Mouse (Mus musculus) T-helper 2 cell (primary cell): Measurements from ENCODE around the gene Rilpl1.
"Not testable (repeated sequence)": the region's sequence is repeated elsewhere in the genome, so short reads cannot be mapped to it uniquely, and the experiment has no call there.

Experiments used
- in situ Hi-C: fragments of 300-600 bp; cut with MboI, MseI; formaldehyde crosslinking; loops from one replicate; pipeline ENCODE4 v1.15.1; 2025; ENCODE audit warnings: high pct_unique_total_duplicates

Gene Rilpl1

DNA sequence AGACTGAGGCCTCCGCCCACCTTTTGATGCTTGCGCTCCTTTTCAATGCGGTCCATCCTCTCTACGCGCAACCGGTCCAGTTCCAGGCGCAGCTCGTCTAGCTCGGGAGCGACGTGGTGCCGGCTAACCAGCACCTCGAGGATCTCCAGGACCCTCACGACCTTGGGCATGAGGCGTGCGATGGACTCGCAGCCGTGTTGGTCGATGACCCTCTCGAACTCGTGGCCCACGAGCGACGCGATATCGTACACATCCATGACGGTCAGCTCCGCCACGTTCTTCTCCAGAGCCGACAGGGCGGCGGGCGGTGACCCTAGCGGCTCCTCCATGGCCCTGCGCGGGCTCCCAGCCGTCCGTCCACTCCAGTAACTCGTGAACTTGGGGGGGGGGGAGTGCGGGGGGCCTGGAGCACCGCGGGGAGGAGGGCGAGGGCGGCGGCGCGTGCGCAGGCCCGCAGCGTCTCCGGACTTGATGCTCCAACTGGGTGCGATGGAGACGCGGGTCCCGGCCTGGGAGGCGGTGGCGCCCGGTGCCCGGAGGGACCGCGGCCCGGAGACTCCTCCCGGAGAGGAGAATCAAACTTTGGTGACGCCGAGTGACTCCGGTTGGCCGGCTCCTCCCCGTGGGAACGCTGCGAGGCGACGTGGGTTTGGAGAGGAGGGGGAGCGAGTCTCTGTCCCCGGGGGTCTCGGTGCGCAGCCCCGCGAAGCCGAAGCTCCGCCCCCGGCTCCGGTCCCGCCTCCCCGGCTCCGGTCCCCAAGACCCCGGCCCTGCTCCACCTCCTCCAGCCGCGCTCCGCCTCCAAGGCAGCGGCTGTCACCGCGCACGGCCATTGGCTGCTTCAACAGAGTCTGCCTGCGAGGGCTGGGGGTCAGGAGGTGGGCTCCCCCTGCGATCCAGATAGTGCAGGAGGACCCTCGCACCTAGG lies at the start of gene Rilpl1:
Gene Rilpl1 (minus strand): TSS at position 737 of the 928 bp plus-strand sequence.
- in situ Hi-C loops = loop anchor here (5.0 to 25.0 kb wide), 3 partner anchors 39 to 1396 kb away; partner anchors contain the start of genes Kmt5a, Rhof and Sbno1

DNA sequence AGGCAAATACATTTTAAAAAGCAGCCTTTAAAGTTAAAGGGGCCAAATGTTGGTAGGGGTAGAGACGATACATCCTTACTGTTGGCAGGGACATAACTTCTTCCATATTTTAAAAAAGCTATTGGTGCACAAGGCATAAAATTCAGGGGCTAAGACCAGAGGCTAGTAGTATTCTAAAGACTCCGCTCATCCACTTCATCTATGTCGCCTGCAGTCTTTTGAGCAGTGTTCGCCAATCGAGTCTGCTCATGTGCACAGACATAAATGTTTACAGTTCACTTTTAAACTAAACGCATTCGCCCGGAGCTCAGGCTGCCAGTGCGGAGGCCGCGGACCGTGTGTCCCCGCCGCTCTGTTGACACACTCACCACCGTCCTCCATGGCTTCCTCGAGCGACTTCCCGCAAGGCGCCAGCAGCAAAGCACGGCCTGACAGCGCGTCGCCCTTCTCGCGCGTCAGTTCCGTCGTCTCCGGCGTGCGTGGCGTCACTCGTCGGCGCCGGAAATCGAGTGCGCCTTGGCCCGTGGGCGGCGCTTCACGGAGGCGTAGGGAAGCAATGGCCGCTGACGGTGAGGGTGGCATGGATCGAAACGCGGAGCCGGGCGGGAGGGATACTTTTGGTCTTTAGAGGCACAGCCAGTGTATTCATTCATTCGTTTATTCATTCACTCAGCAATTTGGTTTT lies 47.6 kb upstream of the Rilpl1 start, which contains the start of the genes Eif2b1 and Gtf2h3:
Gene Eif2b1 (minus strand): TSS at position 499 of the 685 bp plus-strand sequence.
Gene Gtf2h3 (plus strand): TSS at position 508 of the 685 bp plus-strand sequence.
- in situ Hi-C loops = no loop called here

DNA sequence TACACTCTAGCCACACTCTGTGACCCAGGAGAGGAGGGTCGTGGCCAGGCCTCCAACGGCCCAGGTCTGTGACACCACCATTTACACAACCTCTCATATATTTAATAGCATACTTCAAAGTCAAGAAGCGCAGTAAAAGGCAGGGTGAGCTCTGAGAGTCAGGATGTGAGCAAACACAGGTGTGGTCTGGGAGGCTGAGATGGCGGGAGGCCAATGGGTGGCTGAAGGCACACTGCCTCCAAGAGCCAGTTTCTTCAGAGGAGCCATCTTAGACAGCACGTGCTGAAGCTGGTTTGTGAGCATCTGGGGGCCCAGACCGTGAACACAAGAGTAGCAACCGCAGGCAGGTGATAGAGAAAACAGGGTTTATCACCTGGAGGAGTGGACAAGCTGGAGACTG lies 44.3 kb upstream of the Rilpl1 start:
- in situ Hi-C loops = no loop called here

DNA sequence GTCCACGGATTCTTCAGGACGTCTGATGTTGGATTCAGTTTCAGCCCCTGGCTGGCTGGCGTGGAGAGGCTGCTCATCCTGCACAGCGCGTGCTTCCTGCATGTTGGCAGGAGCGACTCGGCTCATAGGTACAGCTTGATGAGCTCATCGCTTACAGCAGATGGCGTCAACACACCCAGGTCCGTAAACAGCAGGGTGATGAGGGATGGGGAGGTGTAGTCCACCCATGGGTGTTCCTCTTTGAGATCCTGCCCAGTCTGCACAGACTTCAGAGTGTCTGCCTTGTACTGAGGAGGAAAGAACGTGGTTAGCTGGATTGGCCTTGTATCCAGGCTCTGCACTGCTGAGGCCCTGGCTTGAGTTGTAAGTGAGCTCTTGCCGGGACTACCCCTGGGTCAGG lies 39.9 kb upstream of the Rilpl1 start:
- in situ Hi-C loops = no loop called here

DNA sequence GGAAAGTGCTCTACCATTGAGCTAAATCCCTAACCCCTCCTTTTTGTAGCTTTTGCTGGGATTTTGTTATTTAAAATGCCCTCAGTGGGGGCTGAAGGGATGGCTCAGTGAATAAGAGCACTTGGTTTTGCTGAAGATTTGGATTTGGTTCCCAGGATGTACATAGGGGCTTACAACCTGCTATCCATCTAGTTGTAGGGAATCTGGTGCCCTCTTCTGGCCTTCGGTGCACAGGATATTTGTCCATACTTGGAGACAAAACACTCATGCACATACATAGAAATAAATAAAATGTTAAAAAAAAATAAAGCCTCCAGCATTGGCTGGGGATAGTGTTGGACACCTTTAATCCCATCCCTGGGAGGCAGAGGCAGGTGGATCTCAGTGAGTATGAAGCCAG lies 24.0 kb upstream of the Rilpl1 start:
- in situ Hi-C loops = no loop called here

DNA sequence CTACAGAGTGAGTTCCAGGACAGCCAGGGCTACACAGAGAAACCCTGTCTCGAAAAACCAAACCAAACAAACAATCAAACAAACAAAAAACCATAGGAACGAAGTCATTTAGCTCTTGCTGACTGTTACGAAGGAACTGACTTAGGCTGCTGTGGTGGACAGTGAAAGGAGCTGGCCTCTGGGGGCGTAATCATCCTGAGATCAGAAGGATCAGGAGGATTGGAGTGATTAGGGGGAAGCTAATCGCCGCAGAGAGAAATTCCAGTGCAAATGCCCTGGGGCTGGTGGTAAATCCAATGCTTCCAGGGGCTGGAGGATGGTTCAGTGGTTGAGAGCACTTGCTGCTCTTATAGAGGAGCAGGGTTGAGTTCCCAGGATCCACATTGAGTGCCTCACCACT lies 22.4 kb upstream of the Rilpl1 start:
- in situ Hi-C loops = no loop called here

DNA sequence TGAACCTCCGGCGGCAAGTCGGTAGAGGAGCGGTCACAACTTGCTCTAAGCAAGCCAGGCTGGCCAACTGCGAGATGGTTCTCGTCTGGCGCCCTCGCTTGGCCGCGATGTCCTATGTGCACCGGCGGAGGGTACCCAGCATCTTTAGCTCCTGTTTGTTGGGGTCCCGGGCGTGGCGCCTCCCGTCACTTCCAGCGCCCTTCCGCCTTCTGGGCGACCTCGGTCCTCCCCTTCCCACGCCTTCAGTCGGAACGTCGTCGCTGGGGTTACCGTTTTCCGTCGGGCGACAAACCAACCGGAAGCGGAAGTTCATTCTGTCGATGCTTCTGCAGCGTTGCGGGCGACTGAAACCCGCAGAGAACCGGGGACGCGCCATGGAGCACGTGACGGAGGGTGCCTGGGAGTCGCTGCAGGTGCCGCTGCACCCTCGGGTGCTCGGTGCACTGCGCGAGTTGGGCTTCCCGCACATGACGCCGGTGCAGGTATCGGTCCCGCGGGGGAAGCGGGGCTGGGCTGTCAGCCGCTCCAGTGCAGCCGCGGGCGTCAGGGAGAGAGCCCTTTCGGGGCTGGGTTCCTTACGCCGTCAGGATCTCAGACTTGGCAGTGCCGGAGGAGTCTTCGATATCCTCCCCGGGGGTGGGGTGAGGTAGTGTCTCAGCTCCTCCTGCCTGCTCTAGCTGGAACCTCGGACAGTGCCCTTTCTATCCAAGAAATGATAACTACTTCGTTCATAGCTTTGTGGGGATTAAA lies 21.5 kb upstream of the Rilpl1 start, which contains the start of gene Ddx55:
Gene Ddx55 (plus strand): TSS at position 307 of the 750 bp plus-strand sequence.
- in situ Hi-C loops = no loop called here

DNA sequence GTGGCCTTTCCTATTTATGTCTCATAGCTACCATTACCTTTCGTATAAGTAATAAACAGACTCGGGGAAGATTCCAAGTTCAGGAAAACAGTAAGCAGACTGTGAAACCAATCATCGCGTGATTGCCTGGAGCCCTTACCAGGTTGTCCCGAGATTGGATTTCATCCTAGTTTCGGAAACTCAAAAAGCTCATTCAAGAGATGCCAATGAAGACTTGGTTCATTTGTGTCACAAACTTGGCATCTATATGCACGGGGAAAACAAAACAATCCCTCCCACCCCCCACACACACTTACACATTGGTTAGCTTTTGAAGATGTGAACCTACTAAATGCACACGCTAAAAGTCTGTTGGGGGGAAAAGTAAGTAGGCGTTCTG lies 20.9 kb upstream of the Rilpl1 start:
- in situ Hi-C loops = no loop called here

DNA sequence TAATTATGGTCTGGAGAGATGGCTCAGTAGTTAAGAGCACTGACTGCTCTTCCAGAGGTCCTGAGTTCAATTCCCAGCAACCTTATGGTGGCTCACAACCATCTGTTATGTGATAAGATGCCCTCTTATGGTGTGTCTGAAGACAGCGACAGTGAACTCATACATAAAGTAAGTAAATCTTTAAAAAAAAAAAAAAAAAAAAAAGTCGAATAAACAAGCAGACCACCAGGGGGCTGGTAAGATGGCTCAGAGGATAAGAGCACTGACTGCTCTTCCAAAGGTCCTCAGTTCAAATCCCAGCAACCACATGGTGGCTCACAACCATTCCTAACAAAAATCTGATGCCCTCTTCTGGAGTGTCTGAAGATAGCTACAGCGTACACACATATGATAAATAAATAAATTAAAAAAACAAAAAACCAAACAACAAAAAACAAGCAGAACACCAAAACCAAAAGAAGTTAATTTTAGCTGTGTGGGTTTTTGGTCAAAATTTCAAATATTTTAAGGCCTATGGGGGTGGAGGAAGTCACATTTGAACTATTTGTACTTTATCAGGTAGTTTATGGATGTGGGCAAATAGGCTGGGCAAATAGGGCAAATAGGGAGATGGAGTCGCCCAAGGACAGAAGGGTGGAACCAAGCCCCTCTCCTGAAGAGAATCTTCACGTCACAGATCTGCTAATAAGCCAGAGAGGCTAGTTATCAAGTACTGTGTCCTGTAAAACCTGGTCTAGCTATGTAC lies 20.3 kb upstream of the Rilpl1 start:
- in situ Hi-C loops = not testable (repeated sequence)

DNA sequence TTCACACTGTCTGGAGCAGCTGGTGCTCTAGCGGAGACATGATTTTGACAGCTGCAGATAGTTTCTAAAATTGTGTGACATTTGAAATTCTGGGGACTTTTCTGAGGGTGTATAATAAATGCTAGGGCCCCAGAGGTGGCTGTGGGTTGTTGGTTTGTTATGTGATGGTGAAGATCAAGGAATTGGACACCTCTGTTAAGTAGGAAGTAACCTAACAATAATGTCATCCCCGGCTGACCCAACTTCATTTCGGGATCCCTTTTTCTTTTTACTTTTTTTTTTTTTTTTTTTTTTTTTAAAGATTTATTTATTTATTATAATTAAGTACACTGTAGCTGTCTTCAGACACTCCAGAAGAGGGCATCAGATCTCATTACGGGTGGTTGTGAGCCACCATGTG lies 19.5 kb upstream of the Rilpl1 start:
- in situ Hi-C loops = not testable (repeated sequence)

DNA sequence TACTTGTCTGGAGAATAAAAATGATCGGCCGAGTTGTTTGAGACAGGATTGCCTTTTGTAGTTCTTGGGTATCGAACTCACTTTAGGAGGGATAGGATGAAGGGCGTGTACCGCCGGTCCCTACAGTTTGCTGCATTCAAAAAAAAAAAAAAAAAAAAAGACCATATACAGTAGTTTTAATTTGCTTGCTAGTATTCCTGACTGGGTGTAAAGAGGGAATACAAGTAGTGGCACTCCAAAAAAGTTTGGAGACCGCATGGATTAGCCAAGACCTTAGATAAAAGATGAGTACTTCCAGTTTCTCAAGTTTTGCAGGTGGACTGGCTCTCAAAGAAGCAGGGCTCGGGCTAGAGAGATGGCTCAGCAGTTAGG lies 10.4 kb upstream of the Rilpl1 start:
- in situ Hi-C loops = loop anchor here (25.0 kb wide), 1 partner anchor 104 kb away; the partner anchor contains the start of genes Kmt5a and Sbno1

DNA sequence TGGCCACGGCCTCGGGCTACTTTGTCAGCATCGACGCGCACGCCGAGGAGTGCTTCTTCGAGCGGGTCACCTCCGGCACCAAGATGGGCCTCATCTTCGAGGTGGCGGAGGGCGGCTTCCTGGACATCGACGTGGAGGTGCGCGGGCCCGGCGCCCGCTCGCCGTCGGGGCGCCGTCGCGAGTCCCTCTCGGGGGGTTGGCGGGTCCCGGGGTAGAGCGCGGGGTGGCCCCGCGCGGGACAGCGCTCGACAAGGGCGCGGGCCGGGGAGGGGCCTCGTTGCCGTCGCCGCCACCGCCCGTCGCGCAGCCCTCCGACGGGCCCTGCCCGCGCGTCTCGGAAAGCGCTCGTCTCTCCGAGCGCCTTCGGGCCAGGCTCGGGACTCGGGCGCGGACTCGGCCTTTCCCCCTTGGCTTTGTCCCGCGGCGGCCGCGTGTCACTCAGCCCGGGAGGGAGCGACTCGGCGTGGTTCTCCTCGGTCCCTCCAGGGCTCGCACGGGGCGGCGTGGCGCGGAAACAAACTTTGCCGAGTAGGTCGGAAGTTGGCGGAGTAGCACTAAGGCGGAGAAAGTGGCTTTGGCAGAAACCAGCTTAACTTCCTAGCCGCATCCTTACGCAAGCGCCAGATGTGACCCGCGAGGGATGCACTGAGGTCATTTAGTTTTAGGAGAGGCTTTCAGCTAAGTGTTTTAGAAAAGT lies 9.9 kb upstream of the Rilpl1 start:
- in situ Hi-C loops = loop anchor here (25.0 kb wide), 1 partner anchor 104 kb away; the partner anchor contains the start of genes Kmt5a and Sbno1

DNA sequence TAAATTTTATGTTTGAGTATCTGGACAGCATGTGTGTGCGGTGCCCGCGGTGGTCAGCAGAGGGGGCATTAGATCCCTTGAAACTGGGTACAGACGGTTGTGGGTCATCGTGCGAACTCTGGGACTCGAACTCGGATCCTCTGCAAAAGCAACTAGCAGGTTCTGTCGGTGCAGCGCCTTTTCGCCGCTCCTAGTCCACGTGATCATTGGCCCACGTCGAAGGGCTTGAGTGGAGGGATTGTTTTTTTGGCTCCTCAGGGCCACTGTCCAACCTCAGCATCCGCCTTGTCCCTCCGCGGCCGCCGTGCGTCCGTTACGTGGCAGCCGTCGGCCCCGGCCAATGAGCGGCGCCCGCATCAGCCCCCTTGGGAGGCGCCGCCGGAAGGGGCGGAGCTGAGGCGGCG lies 9.2 kb upstream of the Rilpl1 start, which contains the start of gene Tmed2:
Gene Tmed2 (plus strand): TSS at position 313 of the 404 bp plus-strand sequence.
- in situ Hi-C loops = loop anchor here (25.0 kb wide), 1 partner anchor 103 kb away; the partner anchor contains the start of genes Kmt5a and Sbno1

DNA sequence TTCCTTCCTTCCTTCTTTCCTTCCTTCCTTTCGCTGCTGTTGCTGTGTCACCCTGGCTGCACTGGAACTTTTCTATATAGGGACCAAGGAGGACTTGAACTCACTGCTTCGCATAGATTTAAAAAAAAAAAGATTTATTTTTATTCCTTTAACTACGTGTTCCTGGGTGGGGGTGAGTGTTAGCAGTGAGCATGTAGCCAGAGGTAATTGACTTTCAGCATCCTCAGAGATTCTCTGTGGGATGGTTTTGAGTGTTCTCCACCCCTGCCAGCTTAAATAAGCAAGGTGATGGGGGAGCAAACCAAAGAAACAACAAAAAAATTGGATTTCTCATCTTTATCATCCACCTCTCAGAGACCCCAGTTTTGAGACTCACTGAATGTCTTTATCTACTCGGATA lies 8.7 kb upstream of the Rilpl1 start:
- in situ Hi-C loops = loop anchor here (10.0 to 25.0 kb wide), 2 partner anchors 103 to 1405 kb away; partner anchors contain the start of genes Kmt5a, Rhof and Sbno1

DNA sequence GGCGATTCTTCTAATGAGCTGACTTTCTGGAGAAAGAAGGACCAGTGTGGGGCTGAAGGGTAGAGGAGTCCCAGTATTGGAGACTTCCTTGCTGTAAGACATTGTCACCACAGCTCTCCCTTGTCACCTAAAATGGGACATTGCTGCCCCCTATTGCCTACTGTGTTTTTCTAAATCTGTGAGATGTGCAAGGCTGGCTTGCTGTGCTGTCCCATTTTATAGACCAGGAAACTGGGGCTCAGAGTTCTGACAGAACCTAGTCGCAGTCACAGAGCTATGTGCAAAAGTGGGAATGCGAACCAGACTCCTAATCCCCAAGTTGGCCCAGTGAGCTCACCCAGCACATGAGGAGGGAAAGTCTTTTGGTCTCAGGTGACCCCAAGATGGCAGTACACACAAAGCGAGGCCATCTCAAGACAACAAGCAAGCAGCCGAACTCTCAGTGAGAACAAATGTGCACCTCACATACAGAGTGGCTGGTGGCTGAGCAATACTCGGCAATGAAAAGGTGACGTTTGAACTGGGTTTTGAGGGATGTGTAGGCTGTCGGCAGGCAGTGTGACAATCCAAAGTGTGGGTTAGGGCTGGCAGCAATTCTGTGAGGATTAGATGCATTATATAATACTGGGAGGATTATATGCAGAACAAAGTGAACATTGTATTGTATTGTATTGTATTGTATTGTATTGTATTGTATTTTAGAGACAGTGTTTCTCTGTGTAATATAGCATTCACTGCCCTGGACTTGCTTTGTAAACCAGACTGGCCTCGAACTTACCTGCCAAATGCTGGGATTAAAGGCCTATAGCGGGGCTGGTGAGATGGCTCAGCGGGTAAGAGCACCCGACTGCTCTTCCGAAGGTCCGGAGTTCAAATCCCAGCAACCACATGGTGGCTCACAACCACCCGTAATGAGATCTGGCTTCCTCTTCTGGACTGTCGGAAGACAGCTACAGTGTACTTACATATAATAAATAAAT lies 7.9 kb upstream of the Rilpl1 start:
- in situ Hi-C loops = loop anchor here (10.0 to 25.0 kb wide), 2 partner anchors 102 to 1404 kb away; partner anchors contain the start of genes Kmt5a, Rhof and Sbno1

DNA sequence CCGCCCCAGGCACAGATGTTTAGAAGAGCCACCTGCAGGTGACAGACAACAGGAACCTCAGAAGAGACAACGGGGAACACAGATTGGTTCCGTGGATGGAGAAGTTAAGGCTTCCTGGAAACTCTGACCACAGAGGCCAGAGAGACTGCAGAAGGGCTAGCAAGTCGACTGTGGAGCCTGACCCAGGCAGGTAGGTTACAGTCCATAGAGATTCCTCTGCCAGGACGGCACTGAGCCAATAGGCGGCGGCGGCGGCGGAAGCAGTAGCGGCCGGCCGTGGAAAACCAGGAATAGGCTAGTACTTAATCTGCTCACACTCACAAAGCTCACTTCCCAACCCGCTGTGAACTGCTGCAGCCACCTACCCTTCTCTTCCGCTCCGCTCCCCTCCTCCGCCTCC lies 5.6 kb upstream of the Rilpl1 start:
- in situ Hi-C loops = loop anchor here (10.0 to 25.0 kb wide), 2 partner anchors 99 to 1402 kb away; partner anchors contain the start of genes Kmt5a, Rhof and Sbno1

DNA sequence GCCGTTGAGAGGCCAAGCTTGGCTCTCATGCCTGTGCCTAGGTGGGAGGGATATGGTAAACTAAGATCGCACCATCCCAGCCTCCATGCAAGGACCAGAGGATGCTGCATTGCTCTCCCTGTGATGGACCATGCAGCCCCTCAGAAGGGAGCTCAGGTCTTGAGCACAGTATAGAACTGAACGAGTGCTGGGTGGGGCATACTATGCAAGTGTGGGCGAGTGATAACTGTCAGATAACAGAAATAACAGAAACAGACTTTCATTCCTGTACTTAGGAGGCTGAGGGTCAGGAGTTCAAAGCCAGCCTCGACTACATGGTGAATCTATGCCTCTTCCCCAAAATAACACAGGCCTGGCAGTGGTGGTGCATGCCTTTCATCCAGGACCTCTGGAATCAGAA lies 3.8 kb upstream of the Rilpl1 start:
- in situ Hi-C loops = loop anchor here (10.0 to 25.0 kb wide), 2 partner anchors 98 to 1400 kb away; partner anchors contain the start of genes Kmt5a, Rhof and Sbno1

DNA sequence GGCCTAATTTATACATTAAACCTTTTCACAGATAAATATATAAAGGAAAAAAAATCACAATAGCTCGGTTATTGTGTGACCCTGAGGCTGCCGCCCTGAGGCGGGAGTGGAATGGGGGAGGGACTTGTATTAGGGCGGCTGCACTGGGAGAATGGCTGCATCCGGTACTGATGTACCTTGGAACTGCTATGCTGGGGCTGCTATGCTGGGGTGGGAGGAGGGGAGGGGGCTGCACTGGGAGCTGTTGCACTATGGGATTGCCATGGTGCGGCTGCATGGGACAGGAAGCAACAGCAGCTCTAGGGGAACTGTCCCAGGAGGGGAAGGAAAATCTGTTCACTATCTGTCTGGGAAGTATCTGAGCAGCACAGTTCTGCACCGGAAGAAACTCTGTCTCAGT lies 1.3 kb upstream of the Rilpl1 start:
- in situ Hi-C loops = loop anchor here (5.0 to 25.0 kb wide), 3 partner anchors 40 to 1398 kb away; partner anchors contain the start of genes Kmt5a, Rhof and Sbno1
